Mouse (Mus musculus): ENCODE measurements at regions not wholly inside any gene's neighbourhood (a gene's known extent, or its start where the extent isn't known, plus 50 kb on each side); places are given as distances from the start of the nearest gene placed in this dataset.
A peak's percentile ranks its signal among the peaks of the same experiment; 100 is the strongest.

- no peak for TF ChIP-seq POLR2A (IDR thresholded peaks at IDR 0.05; ENCODE audit: insufficient read depth, low read depth, low read length)
- peak; percentile 32 for TF ChIP-seq CTCF (IDR thresholded peaks at IDR 0.05)
Measured at GRCm38 (mm10) chr12:25358846-25359525, 262.0 kb upstream of the Id2 start.
